ENCODE assay signal across 36 mouse cellular contexts in genomic region chr12:76268686-76269085, GRCm38 (mm10). TPM values are rescaled to one million over a fixed set of nuclear protein-coding genes. Genes with fewer than 3 reads are reported as not detected.
DNase-seq lines count a peak whose midpoint lies in the region; ATAC-seq and TF ChIP-seq lines count a peak whose summit lies in the region.
"Had no signal": no experiment of that assay in that cellular context is flagged by ENCODE, and none has a peak within 500 bp of the region (broad histone marks: within the 10 kb centered on the region; RNA-seq: fewer than 3 reads in every experiment).

No protein-coding gene starts in this region.

- no peak for ATAC-seq in liver, embryonic 11.5 days (replicated peaks; ENCODE audit: low FRiP score)
- ATAC-seq: forebrain, embryonic 14.5 days; lung, postnatal 0 days; midbrain, embryonic 13.5 days; Patski had no signal

- peak overlapping the region; percentile 41 for H3K9ac ChIP-seq in liver, adult 2 months (ENCODE audit: low read depth, low read length)
- no peak overlapping the region for H3K9ac ChIP-seq in liver, embryonic 11.5 days (ENCODE audit: low read depth, low read length)
- H3K9ac ChIP-seq: embryonic facial prominence, embryonic 12.5 days; heart, embryonic 12.5 days; hindbrain, embryonic 14.5 days; kidney, embryonic 15.5 days; limb, embryonic 12.5 days; midbrain, embryonic 13.5 days; neural tube, embryonic 15.5 days had no signal

- H3K36me3 ChIP-seq in liver, adult 2 months (ENCODE audit: control insufficient read depth, insufficient read depth, low read length) = peaks cover 5% of the 10 kb centered on the region; the same call in 1 of the 2 replicates
- H3K36me3 ChIP-seq in liver, embryonic 11.5 days (ENCODE audit: control insufficient read depth, insufficient read depth, low read length) = peaks cover 21% of the 10 kb centered on the region

- no peak overlapping the region for H3K4me2 ChIP-seq in liver, embryonic 11.5 days
- H3K4me2 ChIP-seq: embryonic facial prominence, embryonic 12.5 days; heart, embryonic 12.5 days; hindbrain, embryonic 14.5 days; kidney, embryonic 15.5 days; limb, embryonic 12.5 days; midbrain, embryonic 13.5 days; neural tube, embryonic 15.5 days had no signal

- TF ChIP-seq CTCF in liver, adult 2 months (IDR thresholded peaks at IDR 0.05; ENCODE audit: low read depth, low read length) = no peak

- peaks cover 44% of the 10 kb centered on the region for H3K4me1 ChIP-seq in liver, adult 2 months (ENCODE audit: control insufficient read depth, insufficient read depth, low read length)
- H3K4me1 ChIP-seq in liver, embryonic 11.5 days (replicated peaks; ENCODE audit: control insufficient read depth, insufficient read depth, low read length) = peaks cover 13% of the 10 kb centered on the region
- H3K4me1 ChIP-seq: embryonic facial prominence, embryonic 12.5 days; kidney, embryonic 15.5 days; limb, embryonic 12.5 days; midbrain, embryonic 13.5 days had no signal

- no peaks in the 10 kb centered on the region for H3K27me3 ChIP-seq in liver, adult 2 months (ENCODE audit: control insufficient read depth, insufficient read depth, low read length)
- H3K27me3 ChIP-seq in liver, embryonic 11.5 days (replicated peaks; ENCODE audit: control insufficient read depth, insufficient read depth, low read length) = no peaks in the 10 kb centered on the region
- H3K27me3 ChIP-seq: embryonic facial prominence, embryonic 12.5 days; heart, embryonic 12.5 days; kidney, embryonic 15.5 days; limb, embryonic 12.5 days; megakaryocyte, embryonic 14.5 days; midbrain, embryonic 13.5 days; neural tube, embryonic 15.5 days; Patski had no signal

- H3K4me3 ChIP-seq in liver, adult 2 months (ENCODE audit: insufficient read depth, low read depth, low read length) = no peak overlapping the region
- no peak overlapping the region for H3K4me3 ChIP-seq in liver, embryonic 11.5 days (ENCODE audit: low read depth, low read length)
- H3K4me3 ChIP-seq: embryonic facial prominence, embryonic 12.5 days; gastrocnemius, adult 2 months; heart, embryonic 12.5 days; kidney, embryonic 15.5 days; left cerebral cortex, adult 2 months; limb, embryonic 12.5 days; megakaryocyte, embryonic 14.5 days; midbrain, embryonic 13.5 days; neural tube, embryonic 15.5 days had no signal

- WGBS in liver, adult 2 months = 60% methylated on average over 10 of the region's 10 CpGs
- 87% methylated on average over 10 of the region's 10 CpGs for WGBS in liver, embryonic 11.5 days

- no peaks in the 10 kb centered on the region for H3K9me3 ChIP-seq in liver, embryonic 11.5 days (ENCODE audit: control insufficient read depth, low read length)
- H3K9me3 ChIP-seq: embryonic facial prominence, embryonic 12.5 days; heart, embryonic 12.5 days; kidney, embryonic 15.5 days; limb, embryonic 12.5 days; megakaryocyte, embryonic 14.5 days; midbrain, embryonic 13.5 days; neural tube, embryonic 15.5 days had no signal

- TF ChIP-seq POLR2A in liver, adult 2 months (IDR thresholded peaks at IDR 0.05; ENCODE audit: extremely low read depth, insufficient read depth, low read length) = no peak

- peak overlapping the region; percentile 99 for H3K27ac ChIP-seq in liver, adult 2 months (replicated peaks; ENCODE audit: insufficient read depth, low read depth, low read length)
- no peak overlapping the region for H3K27ac ChIP-seq in liver, embryonic 11.5 days (ENCODE audit: low read depth, low read length)
- H3K27ac ChIP-seq: embryonic facial prominence, embryonic 12.5 days; gastrocnemius, adult 2 months; hindbrain, embryonic 14.5 days; kidney, embryonic 15.5 days; left cerebral cortex, adult 2 months; limb, embryonic 12.5 days; midbrain, embryonic 13.5 days; neural tube, embryonic 15.5 days had no signal

- peaks cover 21% of the 10 kb centered on the region; the same call in 1 of the 2 replicates for H3K79me2 ChIP-seq in liver, adult 2 months (ENCODE audit: control insufficient read depth, insufficient read depth, low read length)

- peak; percentile 53 for DNase-seq in liver, adult 2 months (ENCODE audit: extremely low read depth, low read depth, low spot score)
- DNase-seq in liver, embryonic 11.5 days (ENCODE audit: low spot score) = no peak
- peak; percentile 51 for DNase-seq in cerebellum, adult 11 months
- peak; percentile 54 for DNase-seq in cerebellum, adult 8-10 months
- peak; percentile 56 to 64 for DNase-seq in cerebellum, postnatal 25 days
- no peak for DNase-seq in frontal cortex, postnatal 25 days (ENCODE audit: low spot score in 2 of 2)
- no peak for DNase-seq in thymus, postnatal 36 days
- no peak for DNase-seq in adrenal gland, postnatal 25 days
- DNase-seq: adrenal gland, postnatal 14 days; embryo, embryonic 11 days; gastrocnemius, adult 2 months; gastrocnemius, postnatal 36 days; heart, adult 18-20 months; kidney, adult 18-20 months; lung, adult 18-20 months; lung, postnatal 4 days; retina, postnatal 1 day; right cerebral cortex, postnatal 25 days; thymus, postnatal 14 days had no signal

RNA-seq across cellular contexts. Expression of gene Mthfd1, which starts 13.6 kb away (rescaled TPM):
- 188 and 211 TPM in 2 replicates for total RNA-seq in liver, adult 2 months (2014; rRNA removed)
- polyA plus RNA-seq in liver, adult 2 months (2012; rRNA removed) = 112 and 121 TPM in 2 replicates
- 178 and 218 TPM in 2 replicates for polyA plus RNA-seq in liver, embryonic 11.5 days (2014; fragmentation: Nextera tagmentation; extraction: Ambion mirVana)
- total RNA-seq in adrenal gland, postnatal 25 days (2021) = 54.7 and 64.6 TPM in 2 replicates

RNA-seq across cellular contexts. Expression of gene Tex21, which starts 22.1 kb away (rescaled TPM):
- total RNA-seq in liver, adult 2 months (2014; rRNA removed) = not detected in 2 replicates
- polyA plus RNA-seq in liver, adult 2 months (2012; rRNA removed) = not detected in 2 replicates
- polyA plus RNA-seq in liver, embryonic 11.5 days (2014; fragmentation: Nextera tagmentation; extraction: Ambion mirVana) = 0.10 TPM in 1 of 2 replicates, not detected in the other
- not detected in 2 replicates for total RNA-seq in adrenal gland, postnatal 25 days (2021)
- total RNA-seq: adrenal gland, postnatal 14 days; gastrocnemius, adult 2 months; gastrocnemius, postnatal 36 days; heart, adult 18-20 months; hematopoietic stem cell, adult 5-6 weeks; layer of hippocampus, adult 18-20 months; layer of hippocampus, postnatal 10 days; left cerebral cortex, adult 2 months; left cerebral cortex, postnatal 25 days had no signal
- polyA plus RNA-seq: embryonic facial prominence, embryonic 12.5 days; forebrain, embryonic 14.5 days; kidney, embryonic 15.5 days; limb, embryonic 12.5 days; lung, postnatal 0 days; midbrain, embryonic 13.5 days; neural tube, embryonic 15.5 days; Patski; stomach, embryonic 16.5 days had no signal

RNA-seq across cellular contexts. Expression of gene Akap5, which starts 56.0 kb away (rescaled TPM):
- 1.1 and 1.2 TPM in 2 replicates for total RNA-seq in liver, adult 2 months (2014; rRNA removed)
- 0.12 and 0.17 TPM in 2 replicates for polyA plus RNA-seq in liver, adult 2 months (2012; rRNA removed)
- polyA plus RNA-seq in liver, embryonic 11.5 days (2014; fragmentation: Nextera tagmentation; extraction: Ambion mirVana) = 2.4 and 2.8 TPM in 2 replicates
- 0.81 and 1.1 TPM in 2 replicates for total RNA-seq in adrenal gland, postnatal 25 days (2021)

Comparison
In these comparisons a context has a peak if more than half of its experiments do, and no peak if none do; other contexts are left out.
1. DNase-seq: peak in liver, adult 2 months (single experiment), cerebellum, adult 11 months (single experiment), cerebellum, adult 8-10 months (single experiment) and cerebellum, postnatal 25 days (2 of 2); none in liver, embryonic 11.5 days (single experiment), frontal cortex, postnatal 25 days (0 of 2), thymus, postnatal 36 days (0 of 2) and adrenal gland, postnatal 25 days (single experiment).